Mouse (Mus musculus) brain, embryonic 14.5 days (tissue): ENCODE measurements around the gene Pde10a.

Source experiments
- CTCF ChIP-seq: fragments of 200-500 bp; IDR thresholded peaks from 2 replicates; pipeline ENCODE4 v1.5.1; 2012; ENCODE audit warnings: inconsistent platforms, mild to moderate bottlenecking, moderate library complexity, borderline replicate concordance; ENCODE audit not compliant: insufficient read depth, insufficient read length; ENCODE audit errors: extremely low read depth
- POLR2A ChIP-seq: fragments of 200-500 bp; IDR thresholded peaks from 2 replicates; pipeline ENCODE4 v1.6.1; 2012; ENCODE audit warnings: mild to moderate bottlenecking, inconsistent platforms, borderline replicate concordance; ENCODE audit not compliant: poor library complexity, insufficient read depth, insufficient read length, severe bottlenecking; ENCODE audit errors: extremely low read depth

DNA sequence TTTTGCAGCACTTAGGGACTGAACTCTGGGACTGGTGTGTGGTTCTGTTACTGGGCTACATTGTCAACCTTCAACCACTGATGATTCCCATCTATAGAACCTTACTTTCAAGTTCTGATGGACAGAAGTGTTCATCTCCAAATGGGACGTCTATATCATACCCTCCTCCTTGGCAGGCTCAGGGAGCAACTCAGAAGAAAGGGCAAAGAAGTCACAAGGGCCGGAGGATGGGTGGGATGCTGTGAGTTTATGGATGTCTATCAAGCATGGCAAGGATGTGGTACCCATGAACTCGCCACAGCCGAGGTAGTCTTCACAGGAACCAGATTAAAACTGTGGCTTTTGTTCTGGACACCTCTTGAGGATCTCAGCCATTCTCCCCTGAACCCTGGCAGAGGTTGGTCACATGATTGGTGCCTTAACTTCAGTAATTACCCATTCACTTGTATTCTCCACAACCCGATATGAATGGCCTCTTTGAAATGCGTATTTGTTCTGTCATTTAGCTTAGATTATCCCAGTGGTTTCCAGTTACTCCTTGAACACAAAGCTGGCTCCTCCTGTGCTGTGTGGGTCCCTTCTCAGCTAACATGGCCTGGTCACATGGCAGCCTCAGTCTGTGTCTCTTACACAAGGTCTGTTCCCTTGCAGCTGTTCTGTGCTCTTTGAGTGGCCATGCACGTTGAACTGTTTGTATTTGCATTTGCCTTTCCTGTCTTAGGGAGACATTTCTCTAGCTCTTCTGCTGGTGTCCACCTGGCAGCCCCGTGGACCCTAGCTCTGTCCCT is 510.6 kb downstream of the Pde10a start:
- TF ChIP-seq POLR2A (no peak), CTCF (no peak)
